Mouse (Mus musculus) liver, postnatal 0 days (tissue): ENCODE measurements around the gene Magi2.

Source experiments
- CTCF ChIP-seq: sonication (generic); IDR thresholded peaks from 2 replicates; pipeline ENCODE4 v1.5.1; 2016; ENCODE audit warnings: antibody characterized with exemption, low read depth
- EP300 ChIP-seq: IDR thresholded peaks from 2 replicates; pipeline ENCODE4 v1.6.1; 2016; ENCODE audit warnings: antibody characterized with exemption, low read depth, mild to moderate bottlenecking

GRCm38 (mm10) chr5:20653425-20654185 lies 1426.8 kb downstream of the Magi2 start:
- no peak for TF ChIP-seq CTCF
- no peak for TF ChIP-seq EP300
